Mouse (Mus musculus): ENCODE measurements around the gene Sox6.

GRCm38 (mm10) chr7:115941766-115942165, 96.8 kb downstream of the Sox6 start:
- TF ChIP-seq CTCF (IDR thresholded peaks at IDR 0.05), result no peak
- no peak for TF ChIP-seq POLR2A (IDR thresholded peaks at IDR 0.05; ENCODE audit: insufficient read depth, low read depth, low read length)
- TF ChIP-seq EP300 (IDR thresholded peaks at IDR 0.05; ENCODE audit: insufficient read depth, low read depth, low read length), result no peak
